Mouse (Mus musculus): ENCODE data around the gene Mpp3.

Mpp3 gene

DNA sequence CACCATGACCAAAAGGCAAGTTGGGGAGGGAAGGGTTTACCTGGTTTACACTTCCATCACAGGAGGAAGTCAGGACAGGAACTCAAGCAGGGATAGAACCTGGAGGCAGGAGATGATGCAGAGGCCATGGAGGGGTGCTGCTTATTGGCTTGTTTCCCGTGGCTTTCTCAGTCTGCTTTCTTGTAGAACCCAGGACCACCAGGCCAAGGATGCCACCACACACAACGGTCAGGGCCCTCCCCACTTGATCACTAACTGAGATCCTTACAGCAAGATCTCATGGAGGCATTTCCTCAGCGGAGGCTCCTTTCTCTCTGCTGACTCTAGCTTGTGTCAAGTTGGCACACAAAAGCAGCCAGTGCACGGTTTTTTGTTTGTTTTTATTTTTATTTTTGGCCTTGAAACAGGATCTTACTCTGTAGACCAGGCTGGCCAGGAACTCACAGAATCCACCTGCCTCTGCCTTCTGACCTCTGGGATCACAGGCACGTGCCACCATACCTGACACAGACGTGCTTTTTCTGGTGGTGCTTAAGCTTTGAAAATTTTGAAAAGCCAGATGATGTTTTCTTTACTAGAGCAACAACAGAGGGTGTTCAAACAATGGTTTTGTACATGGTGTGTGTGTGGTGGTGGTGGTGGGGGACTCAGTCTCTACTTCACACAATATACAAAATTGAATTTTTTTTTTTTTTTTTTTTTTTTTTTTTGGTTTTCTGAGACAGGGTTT lies at the start of gene Mpp3:
Mpp3 (minus strand) TSS at position 375 of the 730 bp plus-strand sequence.
- no peak for DNase-seq

DNA sequence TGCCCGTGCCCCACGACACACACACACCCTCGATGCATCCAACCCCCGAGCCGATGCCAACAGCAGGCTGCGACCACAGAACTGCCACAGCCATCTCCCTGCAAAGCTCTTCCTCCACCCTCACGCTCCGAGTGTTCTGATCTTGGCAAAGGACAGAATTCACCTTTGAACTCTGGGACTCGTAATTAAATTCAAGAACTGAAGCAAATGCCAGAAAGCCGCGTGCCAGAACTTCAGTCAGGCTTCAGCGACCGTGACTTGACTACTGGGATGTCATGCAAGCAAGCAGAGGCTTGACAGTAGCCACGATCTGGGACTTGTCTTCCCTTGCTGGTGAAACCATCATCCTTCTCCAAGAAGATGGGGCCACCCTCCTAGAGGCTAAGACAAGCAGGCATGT lies 45.5 kb upstream of the Mpp3 start:
- DNase-seq, result peak; percentile 54

DNA sequence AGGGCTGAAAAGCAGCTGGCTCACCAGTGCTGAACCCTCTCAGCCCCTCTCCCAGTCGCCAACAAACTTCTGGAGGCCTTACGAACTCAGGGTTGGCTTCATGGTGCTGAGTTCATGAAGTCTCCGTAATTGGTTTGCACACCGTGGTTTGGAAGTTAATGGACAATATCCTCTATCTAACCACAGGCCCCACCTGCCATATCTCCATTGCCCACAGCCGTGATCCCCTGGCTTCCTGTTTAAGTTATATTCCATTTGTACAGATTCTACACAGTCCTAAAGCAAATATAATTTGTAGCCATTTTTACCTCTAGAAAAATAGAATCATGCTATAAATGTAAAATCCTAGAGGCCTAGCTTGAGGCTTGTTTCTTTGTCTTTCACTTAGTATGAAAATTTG lies 44.5 kb upstream of the Mpp3 start:
- DNase-seq, result no peak

DNA sequence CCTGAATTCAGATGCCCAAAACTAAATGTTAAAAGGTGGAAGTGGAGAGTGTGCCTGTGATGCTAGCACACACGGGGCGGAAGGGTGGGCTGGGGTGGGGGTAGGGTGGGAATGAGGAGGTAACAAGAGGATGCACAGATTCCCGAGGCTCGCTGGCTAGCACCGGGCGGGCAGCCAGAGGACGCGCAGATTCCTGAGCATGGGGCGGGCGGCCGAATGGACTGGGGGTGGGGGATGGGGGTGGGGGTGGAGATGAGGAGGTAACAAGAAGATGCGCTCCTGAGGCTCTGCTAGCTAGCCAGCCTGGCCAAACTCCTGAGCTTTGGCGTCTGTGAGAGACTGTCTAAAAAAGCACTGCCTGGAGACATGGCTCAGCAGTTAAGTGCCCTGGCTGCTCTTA lies 42.2 kb upstream of the Mpp3 start:
- DNase-seq, result no peak

DNA sequence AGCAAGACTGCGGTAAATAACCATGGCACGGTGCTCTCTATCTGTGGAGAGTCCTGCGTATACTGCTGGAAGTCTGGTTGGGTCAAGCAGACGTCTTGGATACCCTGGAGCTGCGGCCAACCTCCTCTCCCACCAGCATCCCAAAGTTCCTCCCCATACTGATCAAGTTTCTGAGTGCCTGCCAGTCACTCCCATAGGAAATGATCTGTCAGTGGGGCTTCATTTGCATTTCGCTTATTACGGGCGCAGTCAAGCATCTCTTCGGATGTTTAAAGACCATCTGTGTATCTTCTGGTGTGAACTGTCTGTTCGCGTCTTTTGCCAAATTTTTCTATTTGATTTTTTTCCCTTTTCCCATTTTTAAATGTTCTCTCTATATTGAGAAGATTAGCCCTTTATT lies 41.4 kb upstream of the Mpp3 start:
- no peak for DNase-seq

DNA sequence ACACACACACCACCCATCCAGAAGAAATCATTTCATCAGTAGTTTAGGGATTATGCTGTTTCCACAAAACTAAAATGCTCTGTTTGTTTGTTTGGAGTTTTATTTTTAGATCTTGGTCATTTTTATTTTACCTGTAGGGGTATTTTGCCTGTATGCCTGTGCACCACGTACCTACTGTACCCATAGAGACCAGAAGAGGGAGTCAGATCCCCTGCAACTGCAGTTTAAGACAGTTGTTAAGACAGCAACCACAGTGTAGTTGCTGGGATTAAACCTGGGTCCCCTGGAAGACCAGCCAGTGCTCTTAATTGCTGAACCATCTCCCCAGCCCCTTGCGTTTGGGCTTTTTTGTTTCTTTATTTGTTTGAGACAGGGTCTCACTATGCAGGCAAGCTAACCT lies 40.7 kb upstream of the Mpp3 start:
- no peak for DNase-seq

DNA sequence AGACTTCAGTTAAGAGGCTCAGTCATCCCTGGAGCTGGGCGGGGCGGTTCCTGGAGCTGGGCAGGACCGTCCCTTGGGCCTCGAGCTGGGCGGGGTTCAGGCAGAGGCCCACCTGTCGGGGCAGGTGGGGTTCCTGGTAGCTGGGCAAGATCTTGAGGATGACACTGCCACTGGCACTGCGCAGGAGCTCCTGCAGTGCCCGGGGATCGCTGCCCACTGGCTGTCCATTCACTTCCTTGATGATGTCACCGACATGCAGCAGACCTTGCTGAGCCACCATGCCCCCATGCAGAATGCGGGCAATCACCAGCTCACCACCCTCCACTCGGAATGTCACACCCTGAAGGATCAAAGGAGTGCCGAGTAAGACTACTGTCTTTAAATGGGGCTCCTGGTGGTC lies 34.8 kb upstream of the Mpp3 start:
- DNase-seq, result no peak

DNA sequence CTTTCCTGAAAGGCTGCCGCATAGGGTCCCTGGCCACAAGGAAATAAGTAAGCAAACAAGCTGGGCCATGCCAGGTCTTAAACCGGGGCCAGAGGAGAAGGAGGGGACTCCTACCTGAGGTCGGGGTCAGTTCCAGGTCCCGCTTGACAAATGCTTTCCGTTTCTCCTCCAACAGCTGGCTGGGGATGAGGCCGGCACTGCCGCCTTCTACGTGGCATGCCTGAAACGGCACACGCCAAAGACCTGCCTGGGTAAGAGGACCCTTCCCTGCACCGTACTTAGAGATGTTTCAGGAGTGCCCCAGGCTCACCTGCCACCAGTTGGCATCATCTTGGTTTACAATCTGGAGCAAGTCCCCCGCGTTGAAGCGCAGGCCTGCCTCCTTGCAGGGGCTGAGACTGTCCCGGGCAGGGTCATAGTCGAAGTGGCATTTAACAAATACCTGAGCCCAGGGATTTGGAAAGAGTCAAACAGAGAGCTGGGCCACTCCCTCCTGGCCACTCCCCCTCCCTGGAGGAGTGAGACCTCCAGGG lies 33.7 kb upstream of the Mpp3 start:
- DNase-seq, result no peak

DNA sequence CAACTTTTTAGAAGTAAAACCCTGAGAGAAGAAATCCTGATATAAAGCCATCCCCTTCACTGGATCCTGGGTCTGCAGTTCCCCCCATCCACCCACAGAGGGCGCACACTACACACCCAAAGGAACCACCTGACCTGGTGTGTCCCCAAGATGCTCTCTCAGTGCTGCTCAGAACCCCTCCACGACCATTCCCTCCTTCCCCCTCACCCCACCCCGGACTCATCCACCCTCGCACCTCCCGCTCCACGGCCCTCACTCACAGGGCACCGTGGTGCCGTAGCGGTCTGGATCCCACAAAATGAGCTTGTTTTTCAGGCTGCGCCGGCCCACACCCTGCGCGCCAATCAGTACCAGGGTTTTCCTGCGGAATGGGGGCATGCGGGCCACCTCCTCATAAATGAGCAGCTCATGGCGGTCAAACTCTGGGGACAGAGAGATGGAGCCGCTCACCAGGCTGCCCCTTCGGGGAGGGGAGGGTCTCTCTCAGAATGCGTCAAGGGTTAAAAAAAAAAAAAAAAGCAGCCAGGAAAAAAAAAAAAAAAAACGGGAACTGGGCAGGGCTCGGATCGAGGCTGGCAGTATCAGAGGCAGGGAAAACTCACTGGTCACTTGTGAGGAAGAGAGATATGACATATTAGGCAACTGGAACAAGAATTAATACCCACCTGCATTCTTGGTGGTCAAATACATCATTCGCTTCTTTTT lies 33.1 kb upstream of the Mpp3 start:
- peak; percentile 81 for DNase-seq

DNA sequence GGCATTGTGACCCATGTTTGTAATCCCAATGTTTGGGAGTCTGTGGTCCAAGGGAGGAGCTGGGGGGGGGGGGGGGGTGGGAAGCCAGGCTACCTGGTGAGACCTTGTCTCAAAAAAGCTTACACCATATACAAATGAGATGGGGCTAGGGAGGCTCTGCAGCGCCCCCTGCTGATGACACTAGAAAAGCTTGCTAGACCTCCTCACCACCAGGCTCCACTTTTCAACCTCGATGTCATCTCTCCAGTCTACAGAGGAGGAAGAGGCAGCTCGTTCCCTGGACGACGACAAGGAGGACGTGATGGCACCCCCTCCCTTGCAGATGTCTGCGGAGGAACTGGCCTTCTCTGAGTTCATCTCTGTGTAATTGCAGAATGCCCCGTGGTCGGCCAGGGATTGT lies 25.6 kb upstream of the Mpp3 start:
- DNase-seq, result peak; percentile 48

DNA sequence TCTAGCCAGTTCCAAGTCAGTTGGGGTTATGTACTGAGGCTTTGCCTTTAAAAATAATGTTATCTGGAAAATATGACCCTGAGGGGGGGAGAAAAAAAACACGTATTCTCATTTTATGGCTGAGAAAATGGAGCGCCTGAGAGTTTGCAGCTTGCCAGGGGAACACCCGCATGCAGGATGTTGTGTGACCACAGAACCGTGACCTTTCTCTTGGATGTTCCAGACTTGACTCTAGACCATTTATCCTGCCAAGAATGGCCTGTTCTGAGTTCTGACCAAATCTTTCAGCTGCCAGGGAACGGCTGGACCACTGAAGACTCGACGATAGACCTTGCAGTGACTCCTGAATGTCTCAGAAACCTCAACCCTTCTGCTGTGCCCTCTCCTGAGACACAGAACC lies 24.9 kb upstream of the Mpp3 start:
- DNase-seq, result peak; percentile 77

DNA sequence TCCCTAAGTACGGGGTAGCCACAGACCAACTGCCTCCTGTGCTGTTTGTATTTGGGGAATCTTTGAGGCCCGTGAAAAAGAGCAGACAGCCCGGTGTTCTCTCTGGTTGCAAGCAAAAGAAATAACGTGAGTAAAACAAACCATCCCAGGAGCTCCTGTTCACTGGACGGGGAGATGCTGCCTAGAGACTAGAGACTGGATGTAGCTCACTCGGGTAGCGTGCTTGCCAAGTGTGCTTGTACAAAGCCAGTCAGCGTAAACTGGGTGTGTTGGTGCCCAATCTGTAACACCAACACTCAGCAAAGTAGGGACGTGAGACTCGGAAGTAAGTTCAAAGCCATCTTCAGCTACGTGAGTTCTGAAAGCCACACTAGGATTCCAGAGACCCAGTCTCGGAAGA lies 24.4 kb upstream of the Mpp3 start:
- DNase-seq, result no peak

DNA sequence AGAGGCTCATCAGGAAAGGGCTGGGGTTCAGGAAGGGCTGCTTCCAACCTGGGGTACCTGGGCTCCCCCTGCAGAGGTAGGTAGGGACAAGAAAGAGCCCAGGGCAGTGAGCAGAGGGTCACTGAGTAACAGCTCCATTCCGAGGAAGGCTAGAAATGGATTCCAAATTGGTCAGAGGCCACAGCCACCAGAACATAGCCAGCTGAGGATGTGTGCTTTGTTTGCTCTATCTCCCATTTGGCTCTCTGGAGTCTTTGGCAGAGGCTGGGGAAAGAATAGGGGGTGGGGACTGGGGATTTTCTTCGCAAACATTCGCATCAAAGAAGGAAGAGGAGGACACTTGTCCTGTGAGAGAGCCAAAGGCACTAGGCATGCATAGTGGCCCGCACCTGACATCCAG lies 23.7 kb upstream of the Mpp3 start:
- peak; percentile 62 for DNase-seq

DNA sequence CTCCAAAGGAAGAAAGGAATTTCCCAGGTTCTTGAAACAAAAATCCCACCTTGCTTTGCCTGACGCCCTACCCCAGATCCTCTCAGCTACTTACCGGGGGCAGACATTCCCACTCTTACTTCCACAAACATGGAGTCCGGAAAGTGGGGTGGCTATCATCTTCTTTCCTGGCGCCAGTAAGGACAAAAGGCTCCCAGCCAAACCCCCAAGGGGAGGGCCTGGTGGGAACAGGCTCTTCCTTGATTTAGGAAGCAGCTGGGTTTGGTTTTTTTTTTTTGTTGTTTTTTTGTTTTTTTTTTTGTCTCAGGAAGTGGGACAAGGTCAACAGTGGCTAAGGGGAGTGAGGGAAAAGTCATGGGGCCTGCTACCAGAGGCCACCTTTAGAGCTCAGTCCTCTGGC lies 23.3 kb upstream of the Mpp3 start:
- DNase-seq, result peak; percentile 85

DNA sequence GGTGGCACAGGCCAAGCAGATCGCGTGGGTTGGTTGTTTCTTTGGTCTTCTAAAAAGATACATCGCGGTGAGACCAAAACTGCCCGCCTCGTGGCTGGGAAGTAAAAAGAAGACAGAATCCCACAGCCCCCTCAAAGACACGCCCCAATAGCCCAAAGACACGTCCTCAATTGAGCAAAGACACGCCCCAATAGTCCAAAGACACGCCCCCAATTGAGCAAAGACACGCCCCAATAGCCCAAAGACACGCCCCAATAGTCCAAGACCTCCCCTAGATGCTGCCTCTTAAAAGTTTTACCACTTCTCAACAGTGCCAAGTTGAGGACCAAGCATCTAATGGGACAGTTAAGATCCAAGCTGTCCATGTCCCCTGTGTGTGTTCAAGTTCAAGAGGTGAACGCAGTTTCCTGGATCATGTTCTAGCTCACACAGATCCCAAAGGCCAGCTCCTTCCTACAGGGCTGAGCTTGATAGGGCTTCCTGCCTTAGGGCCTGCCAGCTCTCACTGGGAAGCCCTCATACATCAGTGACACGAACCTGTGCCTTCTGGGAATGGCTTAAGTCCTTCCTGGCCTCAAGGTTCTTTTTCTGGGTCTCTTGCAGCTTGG lies 21.7 kb upstream of the Mpp3 start:
- DNase-seq, result peak; percentile 57

DNA sequence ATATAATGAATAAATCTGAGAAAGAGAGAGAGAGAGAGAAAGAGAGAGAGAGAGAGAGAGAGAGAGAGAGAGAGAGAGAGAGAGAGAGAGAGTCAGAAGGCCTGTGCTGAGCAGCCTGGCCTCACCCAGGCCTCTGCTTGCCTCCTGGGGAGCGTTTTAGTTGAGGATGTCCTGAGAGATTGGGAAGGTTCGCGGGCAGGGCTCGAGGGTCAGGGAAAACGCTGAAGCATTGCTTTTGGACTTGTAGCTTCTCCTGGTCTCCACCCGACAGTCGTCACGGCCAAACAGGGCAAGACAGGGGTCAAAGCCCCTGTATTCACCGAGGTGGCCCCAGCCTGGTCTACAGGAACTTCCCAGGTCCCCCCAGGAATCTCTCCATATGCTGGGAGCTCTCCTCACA lies 18.3 kb upstream of the Mpp3 start:
- no peak for DNase-seq

DNA sequence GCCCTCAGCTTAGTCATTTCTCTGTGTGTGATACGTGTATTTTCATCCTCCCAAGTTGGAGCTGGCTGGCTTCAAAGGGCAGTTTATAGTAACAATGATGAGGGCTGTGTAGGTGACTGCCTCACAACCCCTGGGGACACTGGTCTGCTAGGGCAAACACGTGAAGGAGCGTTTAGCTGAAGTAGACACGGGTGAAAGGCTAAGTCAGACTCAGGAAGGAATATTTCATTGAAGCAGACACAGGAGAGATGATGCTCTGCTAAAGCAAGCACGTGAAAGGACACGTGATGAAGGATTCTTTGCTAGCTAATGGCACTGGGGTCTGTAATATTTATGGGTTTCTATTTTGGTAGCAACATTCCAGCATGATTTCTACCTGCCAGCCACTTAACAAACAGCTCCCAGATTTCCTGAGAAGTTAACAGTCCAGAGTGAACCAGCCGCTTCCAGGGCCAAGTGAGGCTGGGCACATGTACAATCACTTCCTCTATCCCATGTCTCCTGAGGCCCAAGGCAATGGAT lies 16.5 kb upstream of the Mpp3 start:
- peak; percentile 64 for DNase-seq

DNA sequence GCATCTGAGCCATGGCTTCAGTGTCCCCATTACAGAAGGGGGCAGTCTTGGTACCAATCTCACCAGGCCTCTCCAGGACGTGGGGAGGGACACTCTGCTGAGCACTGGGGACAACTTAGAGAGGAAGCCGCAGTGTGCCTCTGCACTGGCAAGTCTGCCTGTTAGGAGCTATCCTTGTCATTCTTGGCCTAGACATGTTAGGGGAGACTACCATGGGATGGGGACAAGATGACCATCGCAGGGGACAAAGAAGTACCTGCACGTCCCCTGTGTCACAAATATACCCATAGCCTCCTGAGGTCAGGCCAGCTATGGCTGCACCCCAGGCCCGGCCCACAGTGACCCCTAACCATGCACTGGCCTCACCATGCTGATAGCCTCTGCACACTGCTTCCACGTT lies 15.1 kb upstream of the Mpp3 start:
- no peak for DNase-seq

DNA sequence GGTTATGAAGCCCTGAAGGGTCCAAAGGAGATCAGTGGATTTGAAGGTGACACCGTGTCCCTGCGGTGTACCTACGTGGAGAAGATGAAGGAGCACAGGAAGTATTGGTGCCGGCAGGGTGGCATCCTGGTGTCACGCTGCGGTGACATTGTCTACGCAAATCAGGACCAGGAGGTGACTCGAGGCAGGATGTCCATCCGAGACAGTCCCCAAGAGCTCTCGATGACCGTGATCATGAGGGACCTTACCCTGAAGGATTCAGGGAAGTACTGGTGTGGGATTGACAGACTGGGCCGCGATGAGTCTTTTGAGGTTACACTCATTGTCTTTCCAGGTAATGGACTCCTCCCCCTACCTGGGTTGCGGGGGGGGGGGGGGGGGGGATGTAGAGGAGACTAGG lies 14.7 kb upstream of the Mpp3 start:
- DNase-seq, result no peak

DNA sequence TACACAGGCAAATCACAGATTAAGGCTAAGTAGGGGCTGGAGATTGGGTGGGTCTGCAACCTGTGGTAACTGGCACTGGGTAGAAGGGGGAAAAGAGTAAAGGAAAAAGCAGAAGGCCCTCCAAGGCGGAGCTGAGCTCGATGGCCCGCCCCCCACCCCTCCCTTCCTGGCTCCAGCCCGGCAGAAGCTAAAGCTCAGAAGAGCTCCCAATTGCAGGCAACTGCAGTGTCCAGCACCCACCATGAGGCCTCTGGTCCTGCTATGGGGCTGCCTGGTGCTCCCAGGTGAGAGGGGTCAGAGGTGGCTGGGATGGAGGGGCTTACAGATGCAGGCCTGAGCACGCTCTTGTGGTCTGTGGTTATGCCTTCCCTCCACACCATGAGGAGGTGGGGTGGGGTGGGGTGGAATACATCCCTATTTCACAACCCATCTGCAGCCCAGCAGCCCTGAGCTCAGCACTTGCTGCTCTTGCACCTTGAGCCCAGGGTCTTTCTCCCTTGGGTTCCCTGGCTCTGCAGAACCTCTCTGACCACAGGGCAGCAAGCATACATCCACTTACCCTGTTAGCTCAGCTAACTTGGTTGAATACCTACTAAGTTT lies 13.2 kb upstream of the Mpp3 start, which contains the start of gene Cd300lg:
Cd300lg (plus strand) TSS at position 160 of the 600 bp plus-strand sequence.
- no peak for DNase-seq

DNA sequence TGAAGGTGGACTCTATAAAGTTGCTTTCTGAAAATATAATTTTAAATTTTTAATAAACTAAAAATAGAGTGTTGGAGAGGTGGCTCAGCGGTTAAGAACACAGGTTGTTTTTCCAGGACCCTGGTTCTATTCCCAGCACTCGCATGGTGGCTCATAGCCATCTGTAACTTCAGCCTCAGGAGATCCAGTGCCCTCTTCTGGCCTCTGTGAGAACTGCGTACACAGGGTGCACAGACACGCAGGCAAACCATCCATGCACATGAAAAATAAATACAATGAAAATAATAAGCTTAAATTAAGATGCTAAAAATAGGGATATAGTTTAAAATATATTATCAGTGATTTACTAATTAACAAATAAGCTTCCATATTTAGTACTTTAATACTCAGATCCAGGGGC lies 12.4 kb upstream of the Mpp3 start:
- no peak for DNase-seq

DNA sequence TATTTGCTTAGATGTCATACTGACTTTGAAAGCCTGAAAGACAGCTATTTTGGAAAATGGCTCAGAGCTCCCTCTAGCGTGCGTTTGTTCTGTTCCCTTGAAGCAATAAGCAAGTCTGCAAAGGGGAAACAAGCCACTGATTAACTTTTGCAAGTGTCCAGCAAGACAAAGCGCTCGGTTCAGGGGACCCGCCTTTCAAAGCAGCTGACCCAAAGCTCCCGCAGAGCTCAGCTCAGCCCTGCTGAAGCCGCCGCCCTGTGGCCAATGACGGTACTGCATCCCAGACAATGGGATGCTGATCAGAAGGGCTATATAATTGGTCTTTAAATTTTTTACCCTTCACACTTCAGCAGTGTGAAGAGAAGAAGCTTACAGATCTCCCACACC lies 11.9 kb upstream of the Mpp3 start:
- peak; percentile 94 for DNase-seq

DNA sequence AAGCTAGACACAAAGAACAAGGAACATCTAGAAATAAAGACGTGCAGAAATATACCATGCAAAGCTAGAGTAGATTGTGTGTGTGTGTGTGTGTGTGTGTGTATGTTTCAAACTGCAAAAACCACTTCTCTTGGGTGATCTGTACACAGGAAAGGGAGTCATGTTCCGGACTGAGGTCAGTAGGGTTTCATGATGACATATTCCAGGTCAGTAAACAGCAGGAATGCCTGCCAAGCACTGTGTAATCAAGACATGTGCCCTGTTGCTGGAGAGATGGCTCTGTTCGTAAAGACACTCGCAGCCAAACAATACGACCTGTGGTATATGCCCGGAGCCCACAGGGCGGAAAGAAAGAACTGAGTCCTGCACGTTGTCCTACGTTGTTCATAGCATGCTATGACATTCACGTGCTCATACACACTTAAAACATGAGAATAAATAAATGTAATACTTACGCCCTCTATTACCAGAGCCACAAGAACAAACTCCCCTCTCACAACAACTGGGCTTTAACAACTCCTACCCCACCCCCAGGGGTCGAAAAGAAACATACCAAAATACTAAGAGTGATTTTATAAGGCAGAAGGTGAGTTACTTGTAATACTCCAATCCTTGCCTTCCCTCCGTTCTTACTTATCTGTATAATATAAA lies 11.4 kb upstream of the Mpp3 start:
- no peak for DNase-seq
